Mouse (Mus musculus): ENCODE data around the gene Zfp423.

GRCm38 (mm10) chr8:87702051-87702521 lies 257.3 kb downstream of the Zfp423 start:
- TF ChIP-seq POLR2A (IDR thresholded peaks at IDR 0.05; ENCODE audit: insufficient read depth, low read depth, low read length) (no peak), CTCF (IDR thresholded peaks at IDR 0.05; ENCODE audit: insufficient read depth, low read depth, low read length) (no peak)
